Mouse (Mus musculus): ENCODE measurements at regions not wholly inside any gene's neighbourhood (a gene's known extent, or its start where the extent isn't known, plus 50 kb on each side); places are given as distances from the start of the nearest gene placed in this dataset.

DNA sequence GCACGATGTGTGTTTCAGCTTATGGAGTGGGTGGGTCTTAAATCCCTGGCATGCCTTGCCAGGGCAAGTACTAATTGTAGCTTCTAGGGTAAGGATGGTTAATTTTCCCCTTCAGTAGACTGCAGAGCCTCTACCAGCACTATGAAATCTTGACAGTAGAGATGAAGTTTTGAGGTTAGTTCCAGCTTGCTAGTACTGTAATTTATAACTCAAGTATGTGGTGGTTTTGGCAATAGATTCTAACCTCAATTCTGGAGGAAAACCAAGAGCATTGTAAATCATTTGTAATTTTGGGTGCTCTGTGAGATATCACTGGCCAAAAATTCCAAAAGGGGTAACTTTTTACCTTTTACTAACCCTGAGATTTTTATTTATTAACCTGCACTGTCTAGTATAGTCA, 164.3 kb upstream of the Ednrb start:
- no peak for DNase-seq (ENCODE audit: low spot score in 2 of 2)

DNA sequence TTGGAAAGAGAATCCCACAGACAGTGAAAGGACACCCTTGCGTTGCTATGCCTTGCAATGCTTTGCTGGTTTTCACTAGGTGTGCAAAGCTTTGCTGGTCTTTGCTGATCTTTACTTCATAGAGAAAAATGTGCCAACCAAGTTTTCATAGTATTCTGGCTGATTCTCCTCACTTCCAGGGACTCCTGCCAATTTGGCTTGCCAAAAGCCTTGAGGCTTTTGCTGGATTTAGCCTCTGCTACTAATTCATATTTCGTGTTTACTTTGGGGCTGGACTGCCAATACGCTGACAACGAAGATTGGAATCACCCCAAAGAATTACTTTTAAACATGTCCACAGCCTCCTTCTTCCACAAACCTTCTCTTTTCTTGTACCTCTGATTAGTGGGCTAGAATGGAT, 162.2 kb upstream of the Ednrb start:
- no peak for DNase-seq (ENCODE audit: low spot score in 2 of 2)

DNA sequence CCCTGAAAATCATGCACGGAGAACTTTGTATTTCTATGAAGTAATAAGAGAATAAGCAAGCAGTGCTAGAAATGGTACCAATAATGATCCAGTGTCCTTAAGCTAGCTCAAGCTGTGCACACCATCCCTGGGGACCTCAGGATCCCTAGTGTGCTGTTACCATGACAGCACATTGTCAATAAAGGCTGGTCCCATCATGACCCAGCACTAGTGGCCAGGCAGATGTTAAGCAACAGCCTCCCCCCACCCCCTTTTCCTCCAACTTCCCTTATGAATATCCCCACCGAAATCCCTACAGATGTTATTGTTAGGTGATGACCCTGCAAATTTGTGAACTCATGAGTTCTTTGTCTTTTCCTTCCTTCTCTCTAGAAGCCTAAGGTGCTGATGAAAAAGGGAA, 160.9 kb upstream of the Ednrb start:
- DNase-seq (ENCODE audit: low spot score in 2 of 2): no peak

DNA sequence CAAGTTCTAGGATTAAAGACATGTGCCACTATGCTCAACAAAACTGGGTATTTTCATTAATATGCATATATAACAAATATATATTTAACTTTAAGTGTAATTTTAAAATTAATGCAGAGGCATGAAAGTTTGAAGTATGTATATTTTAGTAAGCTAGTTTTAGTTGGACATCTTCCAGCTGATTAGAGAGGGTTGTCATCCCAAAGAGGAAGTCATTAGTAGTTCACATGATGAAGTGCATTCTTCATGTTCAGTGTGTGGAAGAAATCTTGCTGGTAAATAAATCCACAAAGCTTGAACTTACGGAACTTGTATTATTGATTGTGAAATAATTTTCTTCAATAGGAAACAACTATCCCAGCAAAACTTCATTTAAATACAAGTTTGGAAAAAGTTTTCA, 158.2 kb upstream of the Ednrb start:
- DNase-seq (ENCODE audit: low spot score in 2 of 2): no peak

DNA sequence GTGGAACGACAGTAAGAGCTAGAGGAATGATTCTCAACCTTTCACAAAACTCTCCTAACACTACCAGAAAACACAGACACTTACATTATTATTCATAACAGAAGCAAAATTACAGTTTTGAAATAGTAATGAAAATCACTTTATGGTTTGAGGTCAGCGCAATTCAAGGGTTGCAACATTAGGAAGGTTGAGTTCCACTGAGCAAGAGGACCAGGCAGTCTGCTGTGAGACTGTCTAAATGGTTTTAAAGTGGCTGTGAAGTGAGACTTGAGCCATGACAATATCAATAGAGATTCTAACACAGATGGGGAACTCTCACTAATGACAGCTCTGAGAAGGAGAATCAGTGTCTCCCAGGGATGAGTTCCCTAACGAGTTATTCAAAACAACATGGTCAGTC, 146.2 kb upstream of the Ednrb start:
- DNase-seq (ENCODE audit: low spot score in 2 of 2): no peak

DNA sequence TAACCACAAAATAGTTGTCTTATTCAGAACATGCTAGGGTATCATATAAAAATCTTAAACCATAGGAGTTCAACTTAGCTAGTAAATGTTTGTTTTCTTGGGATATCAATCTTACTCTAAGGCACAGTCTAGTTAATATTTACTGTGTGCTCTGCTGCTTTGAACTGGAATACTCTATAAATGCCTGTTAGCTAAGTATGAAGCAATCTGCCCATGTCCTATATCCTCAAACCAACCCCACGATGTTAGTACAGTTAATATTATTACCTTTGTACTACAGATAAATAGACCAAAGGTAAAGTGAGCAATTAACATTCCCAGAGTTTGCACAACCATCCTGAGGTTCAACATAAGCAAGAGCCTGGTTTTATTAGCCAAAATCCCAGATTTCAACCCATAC, 145.7 kb upstream of the Ednrb start:
- no peak for DNase-seq (ENCODE audit: low spot score in 2 of 2)

DNA sequence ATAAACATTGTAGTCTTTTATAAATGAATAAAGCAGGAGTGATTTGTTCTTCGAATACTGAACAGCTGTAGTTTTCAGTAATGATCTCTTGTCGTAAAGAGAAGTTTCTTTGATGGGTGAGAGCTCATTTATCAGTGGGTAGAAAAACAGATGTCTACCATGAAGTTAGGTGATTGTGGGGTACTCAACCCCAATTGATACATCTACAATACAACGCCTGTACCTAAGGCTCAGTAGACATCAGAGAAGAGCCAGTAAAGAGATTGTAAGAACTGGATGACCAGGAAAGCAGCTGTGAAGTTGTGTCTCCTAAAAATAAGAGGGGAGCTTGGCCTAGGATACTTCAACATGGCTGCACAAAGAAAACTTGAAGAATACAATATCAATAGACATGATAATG, 143.1 kb upstream of the Ednrb start:
- no peak for DNase-seq (ENCODE audit: low spot score in 2 of 2)

DNA sequence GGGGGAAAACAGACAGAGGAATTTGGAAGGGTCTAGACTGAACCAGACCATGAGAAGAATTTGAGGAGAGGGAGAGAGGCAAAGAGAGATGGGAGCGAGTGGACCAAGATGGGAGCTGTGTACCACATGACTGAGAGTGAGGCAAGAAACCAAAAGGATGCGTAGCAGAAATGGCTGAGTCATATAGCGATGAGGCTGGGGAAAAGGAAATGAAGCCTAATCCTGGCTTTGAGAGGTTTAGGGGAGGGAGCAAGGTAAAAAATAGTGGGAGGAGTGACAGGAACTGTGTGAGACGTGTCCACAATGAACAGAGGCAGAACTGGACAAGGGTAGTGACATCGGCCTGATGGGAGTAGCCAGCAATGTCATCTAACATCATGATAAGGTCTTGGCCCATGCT, 140.1 kb upstream of the Ednrb start:
- DNase-seq (ENCODE audit: low spot score in 2 of 2): no peak

DNA sequence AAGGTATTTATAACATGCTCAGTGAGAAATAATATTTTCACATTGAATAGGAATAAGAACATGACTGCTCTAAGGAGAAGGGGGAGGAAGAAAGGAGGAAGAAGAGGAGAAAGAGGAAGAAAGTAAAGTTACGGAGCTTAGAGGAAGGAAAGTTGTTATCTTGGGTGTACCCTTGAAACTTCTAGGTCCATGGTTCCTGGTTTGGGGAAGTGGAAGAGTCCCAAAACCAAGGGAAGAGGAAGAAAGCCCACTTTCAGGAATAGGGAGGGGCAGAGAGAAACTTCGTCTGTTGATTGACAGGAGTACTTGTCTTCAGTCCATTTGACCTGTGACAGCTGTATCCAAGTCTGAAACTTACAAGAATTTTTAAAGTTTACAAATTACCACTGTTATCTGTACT, 134.6 kb upstream of the Ednrb start:
- no peak for DNase-seq (ENCODE audit: low spot score in 2 of 2)

DNA sequence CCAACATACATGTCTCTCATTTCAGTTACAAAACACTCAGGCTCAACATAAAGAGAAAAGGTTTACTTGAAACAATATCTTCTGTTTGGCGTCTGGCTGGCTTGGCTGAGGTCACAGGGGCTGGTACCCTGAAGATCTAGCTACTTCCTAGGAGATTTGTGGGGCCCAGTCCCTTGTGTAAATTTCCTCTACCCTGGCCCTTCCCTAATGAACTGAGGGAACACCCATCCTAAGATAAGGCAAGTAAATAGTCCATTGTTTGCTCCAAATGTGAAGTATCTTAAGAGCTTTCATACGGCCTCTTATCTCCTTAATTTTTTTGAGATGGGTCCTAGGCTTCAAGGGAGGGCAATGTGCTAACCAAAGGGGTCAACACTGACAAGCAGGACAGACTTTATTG, 133.6 kb upstream of the Ednrb start:
- DNase-seq (ENCODE audit: low spot score in 2 of 2): no peak

DNA sequence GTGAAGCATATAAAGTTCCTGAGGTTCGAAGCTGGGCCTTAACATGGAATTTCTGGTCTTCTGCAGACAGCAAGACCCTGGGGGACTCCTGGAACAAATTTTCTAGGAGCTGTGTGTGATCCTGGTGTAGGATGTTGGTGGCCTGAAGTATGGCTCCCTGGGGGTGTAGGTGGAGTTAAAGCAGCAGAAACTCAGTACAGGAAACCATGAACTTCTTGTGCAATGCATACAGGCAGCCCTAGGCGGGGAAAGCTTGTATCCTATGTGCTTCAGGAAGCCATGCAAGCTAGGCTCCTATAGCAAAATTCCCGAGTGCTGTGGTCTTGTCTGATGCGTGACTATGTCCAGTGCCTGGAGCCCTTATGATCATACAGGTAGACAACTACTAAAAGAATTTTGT, 129.8 kb upstream of the Ednrb start:
- no peak for DNase-seq (ENCODE audit: low spot score in 2 of 2)

DNA sequence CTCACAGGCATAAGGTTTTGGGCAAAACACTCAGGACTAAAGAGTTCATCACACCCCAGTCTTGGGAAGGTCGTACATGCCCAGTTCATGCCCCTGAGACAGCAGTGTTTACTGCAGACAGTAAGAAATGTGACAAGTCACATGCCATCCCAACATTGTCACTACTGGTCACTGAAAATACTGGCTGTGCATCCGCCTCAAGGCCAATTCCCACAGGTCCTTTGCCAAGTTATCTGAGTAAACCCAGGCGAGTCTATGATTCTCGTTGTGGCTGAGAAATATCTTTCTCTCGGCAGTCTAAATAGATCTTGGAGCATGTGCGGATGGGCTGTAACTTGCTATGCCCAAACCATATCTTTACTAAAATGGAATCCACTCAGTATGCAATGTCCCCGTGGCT, 128.9 kb upstream of the Ednrb start:
- DNase-seq (ENCODE audit: low spot score in 2 of 2): no peak

DNA sequence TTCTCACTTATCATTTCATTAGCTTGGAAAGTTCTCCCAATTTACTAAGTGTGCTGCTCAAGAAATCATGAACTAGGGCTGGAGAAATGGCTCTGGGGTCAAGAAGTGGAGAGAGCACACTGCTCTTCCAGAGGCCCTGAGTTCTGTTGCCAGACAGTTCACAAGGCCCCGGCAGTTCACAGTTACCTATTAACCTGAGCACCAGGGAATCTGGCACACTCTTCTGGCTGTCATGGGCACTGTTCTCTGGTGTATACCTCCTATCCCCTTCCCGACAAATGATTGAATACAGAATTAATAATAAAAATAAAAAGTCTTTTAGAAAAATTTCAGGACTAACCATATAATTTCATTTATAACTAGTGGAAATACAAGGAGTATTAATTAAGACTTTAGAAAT, 125.1 kb upstream of the Ednrb start:
- no peak for DNase-seq (ENCODE audit: low spot score in 2 of 2)

DNA sequence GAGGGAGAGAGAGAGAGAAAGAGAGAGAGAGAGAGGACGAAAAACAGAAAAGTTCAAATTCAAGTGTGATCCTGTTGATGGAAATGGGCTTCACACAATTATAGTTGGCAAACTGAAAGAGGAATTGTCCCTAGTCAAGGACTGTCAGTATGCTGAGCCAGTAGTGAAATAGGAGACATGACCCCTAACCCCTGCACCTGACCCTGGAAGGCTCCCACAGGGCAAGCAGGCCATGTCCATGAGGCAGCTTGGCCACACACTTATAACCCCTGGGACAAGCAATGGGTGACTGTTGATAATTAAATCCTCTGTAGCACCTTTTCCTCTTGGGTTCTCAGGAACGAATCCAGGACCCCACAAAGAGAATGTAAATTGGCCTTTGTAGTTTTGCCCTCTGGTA, 122.1 kb upstream of the Ednrb start:
- no peak for DNase-seq (ENCODE audit: low spot score in 2 of 2)

DNA sequence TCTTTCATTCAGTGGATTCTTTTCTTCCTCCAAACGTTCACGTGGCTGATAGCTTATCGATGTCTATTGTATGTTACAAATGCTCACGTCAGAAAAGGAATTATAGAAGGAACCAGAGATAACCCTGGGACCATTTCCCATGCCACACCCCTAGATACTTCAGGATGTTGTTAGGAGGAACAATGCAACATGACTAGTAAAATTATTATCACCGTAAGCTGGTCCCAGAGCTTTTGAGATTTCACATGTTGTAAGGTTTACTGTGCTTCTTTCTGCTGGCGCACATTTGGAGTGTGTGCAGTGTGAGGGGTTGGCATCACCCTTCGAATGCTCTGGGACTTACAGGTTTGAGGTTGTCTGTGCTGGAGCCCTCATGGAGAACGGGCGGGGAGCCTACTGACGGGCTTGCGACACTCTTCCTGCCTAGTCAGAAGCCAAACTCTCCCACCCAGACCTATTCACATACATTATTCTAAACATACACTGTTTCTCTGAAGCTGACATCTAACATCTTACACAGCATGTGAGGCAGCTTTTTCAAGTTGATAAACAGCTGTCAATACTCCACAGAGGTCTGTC, 118.2 kb upstream of the Ednrb start:
- no peak for DNase-seq (ENCODE audit: low spot score in 2 of 2)

DNA sequence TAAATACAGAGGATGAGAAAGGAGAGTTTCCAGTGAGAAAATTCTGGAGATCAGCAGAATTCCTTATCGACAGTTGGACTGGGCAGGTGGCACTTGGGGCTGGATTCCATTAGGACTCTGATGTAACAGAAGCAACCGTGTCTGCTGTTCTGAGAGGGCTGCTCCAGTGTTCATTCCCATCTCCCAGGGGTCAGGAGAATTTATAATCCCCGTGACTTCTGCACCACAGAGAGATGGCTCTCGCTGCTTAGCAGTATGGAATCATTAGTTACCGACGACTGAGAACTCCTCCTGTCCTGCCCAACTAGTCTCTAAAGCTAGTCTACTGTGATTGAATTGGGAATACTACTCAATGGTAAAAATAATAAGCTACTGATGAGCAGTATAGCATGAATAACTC, 107.7 kb upstream of the Ednrb start:
- DNase-seq (ENCODE audit: low spot score in 2 of 2): no peak

DNA sequence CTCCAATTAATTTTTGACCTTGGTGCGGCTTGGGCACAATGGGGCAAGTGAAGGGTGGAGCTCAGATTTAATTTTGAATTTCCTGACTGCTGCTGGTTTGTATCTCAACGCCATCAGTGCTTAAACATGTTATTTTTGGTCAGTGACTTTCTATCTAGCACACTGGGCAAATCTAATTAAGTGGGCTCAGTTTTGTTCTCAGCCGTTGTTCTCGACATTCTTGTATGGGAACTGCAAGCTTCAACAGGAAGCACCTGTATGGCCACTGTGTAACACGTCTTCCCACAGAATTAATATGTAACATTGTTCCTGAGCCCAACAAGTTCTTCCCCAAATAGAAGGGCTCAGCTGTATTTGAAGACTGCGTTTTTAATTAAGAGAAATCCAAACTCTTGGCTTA, 105.7 kb upstream of the Ednrb start:
- DNase-seq (ENCODE audit: low spot score in 2 of 2): no peak

DNA sequence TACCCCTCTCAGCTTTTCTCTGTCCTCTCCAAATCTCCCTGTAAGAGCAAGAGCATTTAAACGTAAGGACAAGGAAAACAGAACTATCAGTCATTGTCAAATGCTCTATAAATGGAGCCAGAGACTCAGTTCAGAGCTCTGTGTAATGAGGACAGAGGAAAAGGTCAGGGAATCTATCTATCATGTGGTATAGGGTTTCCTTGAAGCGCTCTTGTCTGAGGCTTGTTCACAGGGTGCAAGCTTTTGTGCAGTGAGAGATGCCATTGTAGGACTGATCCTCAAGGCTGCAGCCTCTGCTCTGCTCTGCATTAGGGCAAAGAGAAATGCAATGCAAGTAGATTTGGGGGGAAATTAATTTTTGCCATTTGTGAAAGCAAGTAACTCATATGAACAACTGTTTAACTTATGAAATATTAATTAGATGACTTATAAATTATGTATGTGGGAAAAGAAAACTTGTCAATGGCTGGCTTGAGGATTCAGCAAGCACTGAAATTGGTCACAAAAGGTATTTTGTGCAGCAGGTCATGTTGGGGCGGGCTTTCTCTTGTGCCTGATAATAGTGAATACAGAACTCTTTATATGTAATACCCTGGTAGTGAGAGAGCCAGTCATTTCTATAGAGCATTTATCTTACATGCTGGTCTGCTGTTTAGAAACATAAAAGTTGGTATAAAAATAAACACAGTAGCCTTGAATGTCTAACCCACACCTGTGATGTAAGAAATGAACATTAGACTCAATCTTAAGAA, 104.0 kb upstream of the Ednrb start:
- DNase-seq (ENCODE audit: low spot score in 2 of 2): no peak

DNA sequence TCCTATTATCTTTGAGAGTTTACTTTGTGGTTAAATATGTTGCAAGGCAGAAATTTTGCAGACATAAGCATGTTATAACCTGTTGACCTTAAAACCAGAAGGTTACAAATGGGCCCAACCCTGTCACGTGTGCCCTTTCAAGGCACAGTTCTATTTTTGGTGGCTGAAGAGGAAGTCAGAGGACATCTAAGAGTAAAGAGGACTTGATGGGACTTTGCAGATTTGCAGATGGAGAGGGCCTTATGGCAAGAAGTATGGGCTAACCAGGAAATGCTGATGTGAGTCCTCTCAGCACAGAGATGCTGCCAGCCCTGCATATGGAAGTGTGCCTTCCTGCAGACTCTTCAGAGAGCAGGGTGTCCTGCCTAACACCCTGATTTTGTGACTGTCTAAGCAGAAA, 101.6 kb upstream of the Ednrb start:
- no peak for DNase-seq (ENCODE audit: low spot score in 2 of 2)

DNA sequence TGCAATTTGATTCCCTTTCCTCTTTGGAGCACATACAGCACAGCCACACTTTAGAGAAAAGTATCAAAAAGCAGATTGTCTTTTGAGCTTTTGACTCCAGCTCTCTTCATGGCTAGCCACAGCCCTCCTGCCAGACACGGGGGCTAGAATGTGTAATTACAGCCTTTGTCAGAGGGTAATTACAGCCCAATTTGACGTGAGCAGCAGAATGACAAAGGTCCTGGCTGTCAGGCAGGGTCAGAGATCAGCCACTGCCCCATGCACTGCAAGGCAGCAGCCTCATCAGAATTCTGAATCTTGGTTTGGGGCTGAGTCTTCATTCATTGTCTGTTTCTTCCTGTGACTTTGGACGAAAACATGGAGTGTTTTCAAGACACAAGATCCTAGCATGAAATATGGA, 95.7 kb upstream of the Ednrb start:
- DNase-seq (ENCODE audit: low spot score in 2 of 2): no peak

DNA sequence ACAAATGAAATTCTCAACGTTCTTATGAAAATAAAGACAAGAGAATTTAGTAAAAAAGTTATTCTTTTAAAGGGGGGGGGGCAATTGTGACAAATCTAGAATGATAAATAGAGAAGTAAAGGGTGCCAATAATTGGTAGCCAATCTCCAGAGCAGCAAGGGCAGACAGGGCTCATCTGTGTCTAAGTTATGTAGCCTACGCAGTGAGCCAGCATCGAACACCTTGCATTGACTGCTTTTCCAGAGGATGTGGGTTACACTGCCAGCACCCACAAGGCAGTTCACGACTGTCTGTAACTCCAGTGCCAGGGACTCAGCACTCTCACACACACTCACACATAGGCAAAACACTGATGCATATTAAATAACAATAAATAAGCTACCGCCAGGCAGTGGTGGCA, 94.7 kb upstream of the Ednrb start:
- no peak for DNase-seq (ENCODE audit: low spot score in 2 of 2)

DNA sequence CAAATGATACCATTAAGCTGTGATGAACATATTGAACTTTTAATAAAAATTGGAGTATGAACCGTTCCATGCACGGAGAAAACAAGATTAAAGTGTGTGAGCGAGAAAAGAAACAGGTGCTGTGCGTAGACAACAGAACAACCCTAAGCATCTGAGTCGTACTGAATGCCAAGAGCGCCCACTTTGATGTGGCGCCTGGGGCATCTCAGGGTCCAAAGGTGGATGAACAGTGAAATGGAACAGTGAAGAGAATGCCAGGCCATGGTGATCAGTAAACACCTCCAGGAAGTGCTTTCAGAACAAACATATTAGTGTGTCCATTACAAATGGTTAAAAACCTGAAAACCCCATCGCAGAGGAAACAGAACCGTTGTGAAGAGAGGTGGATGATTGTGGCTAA, 94.0 kb upstream of the Ednrb start:
- DNase-seq (ENCODE audit: low spot score in 2 of 2): no peak

DNA sequence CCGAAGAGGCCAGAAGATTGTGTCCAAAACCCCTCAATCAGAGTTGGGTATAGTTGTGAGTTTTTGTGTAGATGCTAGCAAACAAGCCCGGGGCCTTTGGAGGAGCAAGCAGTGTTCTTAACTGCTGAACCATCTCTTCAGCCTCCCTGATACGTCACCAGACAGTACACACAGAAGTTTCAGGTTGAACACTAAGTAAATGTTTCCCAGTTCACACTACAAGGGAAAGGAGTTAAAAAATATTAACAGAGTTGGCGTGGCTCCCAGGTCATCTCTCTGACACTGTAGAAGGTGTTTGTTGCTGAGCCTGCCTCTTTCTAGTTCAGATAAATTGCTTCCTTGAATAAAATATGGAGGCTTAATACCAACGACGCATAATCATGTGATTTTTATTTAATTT, 93.5 kb upstream of the Ednrb start:
- DNase-seq (ENCODE audit: low spot score in 2 of 2): no peak

DNA sequence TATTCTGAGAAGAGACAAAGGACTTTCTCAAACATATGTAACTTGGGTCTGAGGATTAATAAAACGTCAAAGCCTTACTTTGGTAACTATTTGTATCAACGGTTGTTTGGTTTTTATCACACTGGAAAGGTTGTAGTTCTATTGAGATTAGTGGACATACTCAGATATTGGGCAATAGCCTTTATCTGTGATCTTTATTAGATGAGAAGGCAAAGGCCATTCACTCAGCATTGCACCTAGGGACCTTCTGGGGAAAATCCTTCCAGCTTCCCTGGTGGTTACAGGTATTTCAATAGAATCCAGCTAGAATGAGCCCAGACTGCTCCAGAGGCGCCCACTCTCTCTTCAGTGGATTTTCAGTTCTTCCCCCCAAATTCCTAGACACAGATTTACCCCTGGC, 89.6 kb upstream of the Ednrb start:
- DNase-seq (ENCODE audit: low spot score in 2 of 2): no peak
